Mouse (Mus musculus) left cerebral cortex, adult 2 months (tissue): ENCODE results near the gene Msi2. TPM values are rescaled to one million over a fixed set of nuclear protein-coding genes. Genes with fewer than 3 reads are reported as not detected.

Source experiments
- DNase-seq, 2 experiments: peaks; one replicate each; pipeline ENCODE4 v3.0.0; 2021 to 2022; ENCODE audit warnings: low spot score in 2 of 2, mixed read lengths in 1 of 2; ENCODE audit errors: extremely low spot score in 1 of 2
- H3K27ac ChIP-seq: fragments of 200-600 bp; 2 replicates; pipeline ENCODE4 v1.8.1; 2022
- H3K4me3 ChIP-seq: fragments of 200-600 bp; 2 replicates; pipeline ENCODE4 v1.8.1; 2022
- CTCF ChIP-seq: fragments of 200-600 bp; IDR thresholded peaks from 2 replicates; pipeline ENCODE4 v1.8.1; 2022; ENCODE audit warnings: antibody characterized with exemption, mild to moderate bottlenecking, moderate library complexity
- intact Hi-C: fragments of 180-260 bp; cut with DNase I; formaldehyde crosslinking; loops from one replicate; pipeline ENCODE4 v1.15.1; 2025
- total RNA-seq, 2 experiments: library from RNA; stranded (reverse); gene quantifications; 2 replicates each; pipeline ENCODE4 v1.2.3; 2021

Gene Msi2
- total RNA-seq, 2 experiments from 2014 or later: 126 to 140 TPM

GRCm38 (mm10) chr11:88395076-88395990, 323.0 kb downstream of the Msi2 start:
- no peak for TF ChIP-seq CTCF
- intact Hi-C loops: no loop called here
- no peak overlapping the region for H3K4me3 ChIP-seq
- DNase-seq: no peak
- no peak overlapping the region for H3K27ac ChIP-seq

- no peak overlapping the region for H3K27ac ChIP-seq
- no peak for DNase-seq
- no peak for TF ChIP-seq CTCF
- H3K4me3 ChIP-seq: no peak overlapping the region
- intact Hi-C loops: no loop called here
Observed at GRCm38 (mm10) chr11:88394341-88395075, 323.8 kb downstream of the Msi2 start.

- no peak for TF ChIP-seq CTCF
- no peak for DNase-seq
- Histone ChIP-seq H3K27ac (no peak overlapping the region), H3K4me3 (no peak overlapping the region)
- intact Hi-C loops: no loop called here
Observed at GRCm38 (mm10) chr11:88392715-88393114, 325.6 kb downstream of the Msi2 start.

GRCm38 (mm10) chr11:88391181-88391814, 327.0 kb downstream of the Msi2 start:
- no peak overlapping the region for H3K27ac ChIP-seq
- no peak for DNase-seq
- peak; percentile 15; the same call in 1 of the 2 replicates for TF ChIP-seq CTCF
- intact Hi-C loops: no loop called here
- no peak overlapping the region for H3K4me3 ChIP-seq

- Histone ChIP-seq H3K4me3 (no peak overlapping the region), H3K27ac (no peak overlapping the region)
- TF ChIP-seq CTCF: no peak
- DNase-seq: no peak
- intact Hi-C loops: no loop called here
Observed at GRCm38 (mm10) chr11:88389530-88389929, 328.8 kb downstream of the Msi2 start.

GRCm38 (mm10) chr11:88386916-88387315, 331.4 kb downstream of the Msi2 start:
- H3K27ac ChIP-seq: no peak overlapping the region
- no peak for DNase-seq
- TF ChIP-seq CTCF: no peak
- no peak overlapping the region for H3K4me3 ChIP-seq
- intact Hi-C loops: no loop called here

- intact Hi-C loops: no loop called here
- TF ChIP-seq CTCF: no peak
- Histone ChIP-seq H3K27ac (no peak overlapping the region), H3K4me3 (no peak overlapping the region)
- no peak for DNase-seq
Observed at GRCm38 (mm10) chr11:88382449-88382848, 335.9 kb downstream of the Msi2 start.

GRCm38 (mm10) chr11:88381145-88381909, 337.0 kb downstream of the Msi2 start:
- no peak for TF ChIP-seq CTCF
- H3K27ac ChIP-seq: no peak overlapping the region
- DNase-seq: no peak
- H3K4me3 ChIP-seq: no peak overlapping the region
- intact Hi-C loops: no loop called here

- no peak for DNase-seq
- intact Hi-C loops: no loop called here
- no peak for TF ChIP-seq CTCF
- H3K4me3 ChIP-seq: no peak overlapping the region
- no peak overlapping the region for H3K27ac ChIP-seq
Observed at GRCm38 (mm10) chr11:88379635-88380034, 338.7 kb downstream of the Msi2 start.

- Histone ChIP-seq H3K4me3 (no peak overlapping the region), H3K27ac (no peak overlapping the region)
- DNase-seq: no peak
- no peak for TF ChIP-seq CTCF
- intact Hi-C loops: no loop called here
Observed at GRCm38 (mm10) chr11:88378686-88379339, 339.5 kb downstream of the Msi2 start.

GRCm38 (mm10) chr11:88372589-88372988, 345.7 kb downstream of the Msi2 start:
- no peak for DNase-seq
- intact Hi-C loops: no loop called here
- H3K4me3 ChIP-seq: no peak overlapping the region
- no peak for TF ChIP-seq CTCF
- H3K27ac ChIP-seq: no peak overlapping the region
